Mouse (Mus musculus): ENCODE results near the gene Plekhh3. TPM values are rescaled to one million over a fixed set of nuclear protein-coding genes. Genes with fewer than 3 reads are reported as not detected.

The Plekhh3 gene
- 10 to 100 TPM; 26.9 to 44.3 (median 30.4) TPM for total RNA-seq (2022)

DNA sequence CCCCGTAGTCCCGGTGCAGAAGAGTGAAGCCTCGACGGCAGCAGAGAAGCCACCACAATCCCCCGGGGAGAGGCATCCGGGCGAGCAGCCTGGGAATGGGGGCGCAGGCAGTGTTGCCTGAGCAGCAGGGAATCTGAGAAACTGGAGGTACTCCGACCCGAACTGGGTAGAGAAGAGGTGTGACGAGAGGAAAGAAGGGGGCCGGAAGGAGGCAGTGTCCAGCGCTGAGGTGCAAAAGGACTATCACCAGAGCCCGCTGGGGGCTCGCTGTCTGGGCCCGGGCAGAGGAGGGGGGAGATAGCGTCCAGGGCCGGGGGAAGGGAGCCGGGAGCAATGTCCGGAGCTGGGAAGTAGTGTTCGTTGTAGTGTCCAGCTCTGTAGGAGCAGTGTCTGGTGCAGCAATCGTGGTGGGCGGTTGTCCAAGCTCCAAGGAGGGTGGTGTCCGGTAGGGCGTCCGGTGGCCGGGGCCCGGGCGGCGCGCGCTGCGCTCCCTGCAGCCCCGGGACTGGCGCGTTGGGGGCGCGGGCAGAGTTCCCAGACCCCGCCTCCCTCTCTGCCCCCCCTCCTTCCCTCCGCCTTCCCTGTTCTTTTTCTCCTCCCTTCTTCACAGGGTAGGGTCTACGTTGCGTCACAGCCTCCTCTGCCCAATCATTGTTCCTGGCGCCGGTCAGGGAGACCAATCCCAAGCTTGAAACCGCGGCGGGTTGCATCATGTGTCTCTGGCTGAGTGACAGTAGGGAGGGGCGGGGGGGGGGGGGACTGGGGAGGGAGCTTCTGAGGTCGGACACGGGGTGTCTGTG is at the start of gene Plekhh3:
Gene Plekhh3 (minus strand): TSS at position 541 of the 800 bp plus-strand sequence.
- peak; percentile 98 for DNase-seq

DNA sequence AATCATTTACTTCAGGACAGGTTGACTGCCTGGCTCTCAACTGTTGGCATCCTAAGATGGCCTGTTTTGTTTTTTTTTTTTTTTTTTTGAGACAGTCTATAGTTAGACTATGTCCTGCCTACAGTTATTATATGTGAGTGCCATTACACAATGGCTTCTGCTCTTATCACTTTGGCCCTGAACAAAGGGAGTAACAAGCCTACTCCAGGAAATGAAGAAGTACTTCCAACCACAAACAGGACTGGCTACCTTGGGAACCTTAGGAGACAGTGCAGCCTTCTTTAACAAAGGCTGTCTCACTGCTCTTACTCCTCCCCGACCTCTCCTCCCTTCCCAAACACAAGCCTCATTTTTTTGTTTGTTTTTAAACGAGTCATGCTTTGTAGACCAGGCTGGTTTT is 49.7 kb upstream of the Plekhh3 start:
- DNase-seq = no peak

DNA sequence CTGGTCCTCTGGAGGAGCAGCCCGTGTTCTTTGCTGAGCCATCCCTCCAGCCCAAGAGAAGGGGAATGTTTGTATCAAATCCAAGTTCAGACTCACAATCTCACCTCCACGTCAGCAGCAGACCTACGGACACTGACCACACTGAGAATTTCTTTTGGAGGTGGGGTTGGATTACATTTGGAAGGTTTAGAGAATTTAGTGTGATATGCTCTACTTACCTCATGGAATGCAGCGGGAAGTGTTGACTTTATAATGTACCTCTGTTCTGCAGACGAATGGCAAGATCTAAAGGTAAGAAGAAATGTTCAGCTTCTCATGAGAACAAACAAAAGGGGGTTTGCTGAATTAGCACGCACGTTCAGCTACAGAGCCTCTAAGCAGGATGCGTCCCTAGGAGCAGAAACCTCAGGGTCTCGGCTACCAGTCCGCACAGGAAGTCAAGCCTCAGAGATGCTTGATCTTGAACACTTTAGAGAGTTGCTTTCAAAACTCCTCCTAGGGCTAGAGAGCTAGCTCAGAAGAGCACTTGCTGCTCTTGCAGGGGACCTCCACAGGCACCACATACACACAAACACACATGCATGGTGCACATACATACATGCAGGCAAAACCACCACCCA is 47.4 kb upstream of the Plekhh3 start:
- no peak for DNase-seq

DNA sequence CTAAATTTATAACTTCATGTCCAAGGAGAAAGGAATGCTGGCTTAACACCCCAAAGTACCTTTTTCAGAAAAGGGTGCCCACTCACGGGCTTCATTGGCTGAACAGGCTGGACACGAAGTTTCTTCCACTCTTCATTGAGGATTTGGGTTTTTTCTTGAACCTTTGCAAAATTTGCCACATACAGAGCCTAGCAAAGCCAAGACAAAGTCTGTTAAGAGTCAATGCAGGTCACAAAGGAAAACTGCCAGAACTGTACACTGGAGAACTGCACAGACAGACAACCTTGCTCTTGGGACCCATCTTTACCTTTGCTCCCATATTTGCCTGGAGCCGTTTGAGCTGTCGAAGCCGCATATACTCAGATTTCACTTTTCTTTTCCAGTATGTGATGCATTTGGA is 45.8 kb upstream of the Plekhh3 start:
- no peak for DNase-seq

DNA sequence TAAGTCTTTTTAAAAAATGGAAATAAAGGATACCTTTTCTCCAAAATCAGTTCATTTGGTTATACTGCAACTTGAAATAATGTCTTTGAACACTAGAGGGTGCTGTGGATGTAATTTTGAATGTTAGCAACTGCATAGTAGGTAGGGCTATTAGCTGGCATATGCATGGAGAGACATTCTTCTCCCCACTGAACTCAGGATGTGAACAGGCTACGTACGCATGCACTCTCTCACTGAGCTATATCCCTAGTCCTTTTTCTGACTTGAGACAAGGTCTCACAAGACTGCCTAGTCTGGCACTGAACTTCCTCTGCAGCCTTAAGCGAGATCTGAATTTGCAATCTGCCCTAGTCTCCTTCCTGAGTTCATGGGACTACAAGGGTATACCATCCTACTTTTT is 40.8 kb upstream of the Plekhh3 start:
- no peak for DNase-seq

DNA sequence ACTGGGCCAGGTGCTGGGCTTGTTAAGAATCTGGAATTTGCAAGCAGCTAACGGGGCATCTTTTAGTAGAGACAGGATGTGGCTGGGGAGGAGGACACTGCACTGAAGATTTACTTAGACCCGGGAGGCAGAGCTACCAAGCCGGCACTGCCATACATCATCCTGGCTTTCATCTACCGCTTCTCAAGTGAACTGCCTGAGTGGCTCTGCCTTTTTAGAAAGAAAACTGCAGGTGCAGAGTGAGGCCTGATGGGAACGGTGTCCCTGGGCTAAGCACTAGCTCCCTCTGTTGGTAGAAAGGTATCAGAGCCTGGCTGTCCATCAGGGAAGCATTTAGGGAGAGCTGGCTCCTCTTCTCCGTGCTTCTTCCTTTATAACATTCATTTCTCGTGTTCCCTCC is 29.8 kb upstream of the Plekhh3 start:
- no peak for DNase-seq

DNA sequence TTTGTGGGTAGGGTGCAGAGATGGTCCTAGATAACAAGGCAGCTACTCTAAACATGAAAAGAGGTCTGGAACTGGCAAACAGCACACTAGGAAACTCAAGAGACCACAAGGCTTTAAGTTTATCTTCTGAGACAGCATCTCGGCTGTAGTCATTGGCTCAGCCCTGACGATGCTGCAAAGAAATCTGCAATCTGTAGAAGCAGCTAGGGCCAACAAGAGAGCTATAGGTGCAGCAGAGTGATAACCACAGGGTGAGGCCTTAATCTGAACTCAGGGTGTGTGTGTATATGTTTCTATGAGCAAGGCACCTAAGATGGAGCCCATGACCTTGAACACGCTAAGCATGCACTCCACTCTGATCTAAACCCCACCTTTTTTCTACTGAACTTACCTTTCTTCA is 28.4 kb upstream of the Plekhh3 start:
- no peak for DNase-seq

DNA sequence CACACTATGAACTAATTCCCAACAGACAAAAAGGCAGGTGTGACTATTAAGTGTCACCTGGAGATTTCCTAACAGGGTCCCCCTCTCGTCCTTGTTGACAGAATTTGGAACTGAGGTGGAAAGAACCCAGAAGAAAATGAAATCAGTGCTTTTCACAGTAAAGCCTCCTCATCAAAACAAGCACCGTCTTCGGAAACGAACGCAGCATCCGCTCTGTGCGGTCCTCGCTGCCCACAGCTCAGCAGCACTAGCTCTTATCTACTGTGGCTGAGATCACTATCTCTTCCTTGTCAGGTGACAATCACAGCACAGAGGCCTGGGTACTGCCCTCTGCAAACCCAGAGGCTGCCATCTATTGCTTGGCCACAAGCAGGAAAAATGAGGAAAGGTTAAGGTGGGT is 25.0 kb upstream of the Plekhh3 start:
- DNase-seq = no peak

DNA sequence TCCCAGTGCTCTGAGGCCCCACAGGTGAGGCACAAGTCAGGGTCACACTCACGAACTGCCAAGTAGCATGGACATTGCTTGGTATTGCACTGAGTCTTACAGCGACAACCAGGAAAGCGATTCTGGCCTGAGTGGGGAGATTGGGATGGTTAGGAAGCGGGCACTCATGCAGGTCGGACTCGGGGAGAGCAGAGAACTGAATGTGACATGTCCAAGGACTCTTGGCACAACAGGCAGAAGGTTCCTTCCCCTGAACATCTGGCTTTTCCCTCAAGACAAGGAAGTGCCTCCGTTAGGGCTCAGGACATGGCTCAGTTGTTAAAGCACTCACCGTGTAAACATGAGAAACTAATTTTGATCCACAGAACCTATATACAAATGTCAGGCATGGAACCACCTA is 24.4 kb upstream of the Plekhh3 start:
- no peak for DNase-seq

DNA sequence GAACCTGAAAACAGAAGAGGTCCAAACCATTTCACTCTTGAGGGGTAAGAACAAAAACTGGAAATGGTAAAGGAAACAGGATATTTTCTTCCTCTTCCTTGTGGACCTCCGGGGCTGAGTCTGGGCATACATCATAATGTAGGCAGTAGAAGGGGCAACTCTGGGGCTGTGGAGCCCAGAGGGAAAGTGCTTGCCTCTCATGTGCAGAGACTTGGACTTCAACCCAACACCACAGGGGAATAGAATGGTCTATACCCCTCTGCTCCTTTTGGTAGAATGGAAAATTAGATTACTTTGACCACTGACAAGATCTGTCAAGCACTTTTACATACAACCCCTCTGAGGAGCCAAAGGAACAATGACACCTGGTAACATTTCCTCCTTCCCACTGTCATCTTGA is 23.9 kb upstream of the Plekhh3 start:
- no peak for DNase-seq

DNA sequence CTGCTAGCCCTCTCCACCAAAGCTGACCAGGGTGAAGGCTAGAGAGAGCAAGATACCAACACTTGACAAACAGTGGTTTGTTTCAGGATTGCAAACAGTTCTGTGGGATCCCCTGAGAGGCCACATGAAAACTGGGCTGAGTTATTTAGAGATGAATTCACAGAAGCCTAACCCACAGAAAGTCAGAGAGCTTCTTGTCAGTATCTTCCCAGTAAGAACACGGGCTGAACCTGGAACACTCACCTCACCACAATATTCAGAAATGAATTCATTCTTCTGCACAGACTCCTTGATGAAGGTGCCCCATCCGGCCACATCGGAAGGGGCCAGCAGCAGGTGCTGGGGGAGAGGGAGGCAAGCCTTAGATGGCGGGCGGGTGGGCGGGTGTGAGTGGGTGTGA is 23.5 kb upstream of the Plekhh3 start:
- DNase-seq = no peak

DNA sequence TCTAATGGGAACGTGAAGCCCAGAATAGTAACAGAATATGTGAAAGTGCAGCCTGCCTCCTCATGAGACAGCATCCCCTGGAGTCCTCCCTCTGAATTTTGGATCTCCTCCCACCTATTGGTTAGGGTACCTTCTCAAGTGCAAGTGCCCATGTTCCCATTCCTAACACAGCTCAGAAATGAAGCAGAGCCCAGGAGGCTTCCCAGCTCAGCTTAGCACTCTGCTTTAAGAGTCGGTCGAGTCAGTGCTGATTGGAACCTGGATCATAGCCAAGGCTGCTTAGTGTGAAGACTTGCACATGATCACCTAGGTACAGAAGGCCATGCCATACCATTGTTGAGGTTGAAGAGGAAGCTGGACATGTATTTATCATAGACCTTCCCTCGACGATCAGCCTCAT is 23.0 kb upstream of the Plekhh3 start:
- DNase-seq = no peak

DNA sequence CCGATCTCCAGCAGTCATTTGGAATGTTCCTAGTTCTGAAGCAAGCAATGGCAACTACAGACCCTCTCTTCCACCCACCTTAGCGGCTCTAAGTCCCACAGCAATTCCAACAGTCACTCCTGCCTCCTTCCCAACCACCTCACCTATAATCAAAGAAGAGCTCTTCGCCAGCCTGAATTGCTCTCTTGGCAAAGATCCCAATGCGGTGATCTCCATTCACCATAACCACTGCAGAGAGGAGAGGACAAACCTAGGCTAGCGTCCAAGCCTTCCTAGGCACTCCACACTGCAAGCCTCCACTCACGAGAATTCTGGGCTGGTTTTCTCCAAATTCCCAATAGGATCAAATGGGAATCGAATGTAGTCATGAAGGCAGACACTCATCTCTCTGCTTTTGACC is 21.9 kb upstream of the Plekhh3 start:
- no peak for DNase-seq

DNA sequence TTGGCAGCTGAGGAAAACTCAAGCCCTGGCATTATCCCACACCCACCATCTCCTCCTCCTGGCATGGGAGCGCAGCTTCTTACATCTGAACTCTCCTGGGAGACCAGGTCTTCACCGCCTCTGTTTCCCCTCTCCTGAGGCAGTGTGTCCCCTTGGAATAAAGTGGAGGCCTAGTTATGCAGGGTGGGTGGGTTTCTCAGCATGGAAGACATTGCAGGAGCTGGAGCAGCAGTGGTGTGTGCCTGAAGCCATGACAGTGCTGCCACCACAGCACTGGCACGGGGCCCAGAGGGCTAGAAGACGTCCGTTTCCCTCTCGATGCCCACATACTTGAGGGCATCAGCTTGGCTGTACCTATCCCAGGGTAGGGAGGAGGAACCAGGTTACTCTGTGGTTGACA is 21.5 kb upstream of the Plekhh3 start:
- no peak for DNase-seq

DNA sequence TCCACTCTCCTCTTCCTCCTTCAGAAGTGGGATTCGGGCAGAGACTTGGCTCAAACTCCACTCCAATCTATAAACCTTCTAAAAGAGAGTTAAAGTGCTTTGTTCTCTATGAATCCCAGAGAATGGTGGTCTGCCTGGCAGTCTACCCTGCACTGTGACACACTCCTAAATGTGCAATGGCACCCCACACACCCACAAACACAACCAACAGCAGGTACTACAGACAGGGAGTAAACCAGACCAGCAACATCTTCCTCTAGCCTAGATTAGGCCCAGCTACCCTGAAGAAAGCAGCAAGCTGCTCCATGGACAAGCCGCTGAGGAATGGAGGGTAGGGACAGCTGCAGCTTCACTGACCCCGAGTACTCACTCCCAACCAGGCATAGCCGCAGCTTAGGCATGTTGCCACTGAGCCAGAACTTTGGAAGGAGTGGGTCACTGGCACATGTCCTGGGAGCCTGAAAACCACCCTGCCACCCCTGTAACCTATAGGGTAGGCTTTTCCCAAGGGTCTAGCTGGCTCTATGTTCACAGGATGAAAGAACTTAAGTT is 20.8 kb upstream of the Plekhh3 start:
- DNase-seq = no peak

DNA sequence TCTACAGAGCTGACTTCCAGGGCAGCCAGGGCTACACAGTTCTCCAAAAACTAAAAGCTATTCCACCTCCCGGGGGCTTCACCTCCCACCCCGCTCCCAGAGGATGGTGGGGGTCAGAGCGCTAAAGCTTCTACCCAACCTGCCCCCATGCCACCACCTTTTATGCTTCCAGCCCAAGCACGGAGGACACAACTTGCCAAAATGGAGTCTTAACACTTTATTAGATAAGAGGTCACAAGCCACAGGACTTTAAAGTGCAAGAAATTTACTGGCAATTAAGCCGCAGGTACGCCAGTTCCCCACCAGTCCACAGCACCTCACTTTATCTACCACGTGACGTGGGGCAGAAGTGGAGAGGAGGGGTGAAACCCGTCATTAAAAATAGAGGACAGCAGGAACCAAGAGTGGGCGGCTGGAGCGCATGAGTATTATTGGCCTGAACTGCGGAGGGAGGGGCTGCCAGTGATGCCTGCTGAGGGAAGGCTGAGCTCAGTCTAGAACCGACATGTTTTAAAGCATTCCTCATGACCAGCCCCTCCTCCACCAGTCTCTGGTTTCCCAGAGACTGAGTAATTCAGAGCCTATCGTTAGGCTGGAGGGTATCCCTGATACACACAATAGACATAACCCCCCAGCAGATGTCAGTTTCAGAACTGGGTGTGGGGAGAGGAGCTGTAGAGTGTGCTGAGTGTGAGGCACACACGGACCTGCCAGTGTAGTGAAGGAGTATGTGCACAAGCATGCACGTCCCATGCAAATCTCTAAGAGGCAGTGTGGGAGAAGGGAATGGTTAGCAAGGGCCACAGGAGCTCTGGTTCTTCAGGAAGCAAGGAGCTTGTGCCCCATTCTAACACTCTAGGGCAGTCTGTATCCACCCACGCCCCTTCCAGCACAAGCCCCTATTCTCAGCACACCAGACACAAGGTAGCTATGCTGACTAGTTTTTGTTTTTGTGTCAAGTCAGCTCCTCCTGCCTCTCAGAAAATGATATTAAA is 20.1 kb upstream of the Plekhh3 start:
- DNase-seq = no peak

DNA sequence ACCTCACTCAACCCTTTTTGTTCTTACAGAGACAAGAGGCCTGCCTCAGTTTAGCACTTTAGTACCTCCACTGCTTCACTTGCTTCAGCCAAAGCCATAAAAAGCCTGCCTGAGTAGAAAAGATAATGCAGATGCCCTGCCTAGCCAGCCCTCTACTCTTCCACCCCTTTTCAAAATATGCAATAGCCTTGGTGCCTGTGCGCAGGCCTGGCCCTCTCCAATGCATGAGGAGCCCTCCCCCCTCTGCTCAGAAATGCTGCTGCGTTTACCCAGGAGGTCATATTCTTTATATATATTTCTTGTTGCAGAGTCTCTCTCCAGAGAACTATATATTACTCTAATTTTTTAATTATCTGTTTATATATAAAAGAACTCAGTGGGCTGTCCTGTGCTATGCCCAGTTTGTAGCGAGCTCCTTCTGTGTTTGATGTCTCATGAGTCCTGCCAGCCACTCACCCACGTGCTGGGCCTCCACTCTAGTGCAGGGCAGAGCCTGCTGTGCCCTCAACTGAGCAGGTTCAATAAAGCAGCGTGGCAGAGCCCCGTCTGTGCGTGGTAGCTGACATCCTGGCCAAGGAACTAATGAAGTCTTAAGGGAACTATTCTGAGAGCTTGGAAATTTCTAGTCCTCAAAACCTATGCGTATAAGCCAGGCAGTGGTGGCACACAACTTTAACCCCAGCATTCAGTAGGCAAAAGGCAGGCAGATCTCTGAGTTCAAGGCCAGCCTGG is 19.2 kb upstream of the Plekhh3 start:
- DNase-seq = no peak

DNA sequence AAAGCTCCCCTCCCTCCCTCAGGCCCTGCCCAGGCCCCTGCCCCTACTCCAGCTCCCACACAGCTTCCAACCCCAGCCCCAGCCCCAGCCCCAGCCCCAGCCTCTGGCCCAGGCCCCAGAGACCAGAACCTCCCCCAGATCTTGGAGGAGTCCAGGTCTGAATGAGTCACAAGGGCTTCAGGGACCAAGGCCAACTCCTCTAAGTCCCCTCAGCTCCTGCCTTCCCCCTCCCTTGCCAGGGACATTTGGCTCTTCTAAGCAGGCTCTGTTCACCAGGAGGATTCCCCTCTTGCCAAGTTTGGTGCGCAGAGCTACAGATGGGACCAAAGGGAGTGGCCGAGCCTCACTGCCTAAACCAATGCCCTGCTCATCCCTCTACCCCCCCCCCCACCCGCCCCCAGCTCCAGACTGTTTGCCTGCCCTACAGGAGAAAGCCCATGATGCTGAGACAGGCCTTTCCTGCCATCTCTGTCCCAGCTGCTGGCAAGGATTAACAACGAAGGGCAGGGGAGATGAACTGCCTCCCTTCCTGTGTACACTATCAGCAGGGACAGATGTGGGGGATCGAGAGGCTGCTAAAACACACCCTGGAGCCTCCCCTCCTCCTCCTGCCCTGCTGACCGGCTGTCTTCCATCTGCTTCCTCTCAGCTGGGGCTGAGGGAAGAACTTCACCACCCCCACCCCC is 18.5 kb upstream of the Plekhh3 start:
- peak; percentile 79 for DNase-seq

DNA sequence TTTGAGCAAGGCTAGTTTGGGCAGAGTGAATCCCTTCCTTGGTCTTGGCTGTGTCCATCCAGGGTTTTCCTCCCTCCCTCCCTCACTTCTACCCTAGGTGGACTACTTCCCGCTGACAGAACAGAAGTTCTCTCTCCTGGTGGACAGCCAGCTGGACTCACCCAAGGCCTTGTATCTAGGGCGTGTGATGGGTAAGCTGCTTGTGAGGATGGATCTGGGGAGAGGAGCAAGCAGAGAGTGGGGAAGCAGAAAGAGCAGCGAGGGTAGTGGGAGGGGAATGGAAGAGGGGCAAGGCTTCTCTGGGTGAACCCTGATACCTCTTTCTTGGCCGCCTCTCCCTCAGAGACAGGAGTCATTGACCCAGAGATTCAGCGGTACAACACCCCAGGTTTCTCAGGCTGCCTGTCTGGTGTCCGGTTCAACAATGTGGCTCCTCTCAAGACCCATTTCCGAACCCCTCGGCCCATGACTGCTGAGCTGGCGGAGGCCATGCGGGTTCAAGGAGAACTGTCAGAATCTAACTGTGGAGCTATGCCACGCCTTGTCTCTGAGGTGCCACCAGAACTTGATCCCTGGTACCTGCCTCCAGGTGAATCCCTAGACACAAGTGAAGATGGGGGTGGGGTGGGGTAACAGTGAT is 17.1 kb upstream of the Plekhh3 start:
- DNase-seq = no peak

DNA sequence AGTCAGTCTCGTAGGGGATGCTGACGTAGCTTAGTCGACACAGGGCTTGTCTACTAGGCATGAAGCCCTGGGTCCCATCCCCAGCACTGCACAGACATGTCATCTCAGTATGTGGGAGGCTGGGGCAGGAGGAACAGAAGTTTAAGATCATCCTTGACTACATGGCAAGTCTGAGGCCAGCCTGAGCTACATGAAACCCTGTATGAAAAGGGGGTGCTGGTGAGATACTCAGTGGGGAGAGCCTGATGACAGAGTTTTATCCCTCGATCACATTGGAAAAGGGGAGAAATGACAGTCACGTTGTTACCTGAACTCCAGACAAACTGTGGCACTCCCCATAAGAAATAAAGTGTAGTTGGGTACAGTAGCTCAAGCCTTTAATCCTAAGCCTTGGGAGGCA is 16.4 kb upstream of the Plekhh3 start:
- no peak for DNase-seq

Data from adrenal gland, adult 8-10 months (tissue).